Mouse (Mus musculus): Measurements from ENCODE around the gene Tmem107. TPM values are rescaled to one million over a fixed set of nuclear protein-coding genes. Genes with fewer than 3 reads are reported as not detected.

The Tmem107 gene
- total and polyA plus RNA-seq, 2 experiments from 2014 or later = 41.7 to 45.6 TPM

- no peak for TF ChIP-seq CTCF (IDR thresholded peaks at IDR 0.05; ENCODE audit: low read depth)
- H3K4me3 ChIP-seq (ENCODE audit: low read depth, low read length) = no peak overlapping the region
- no peaks in the 10 kb centered on the region for H3K4me1 ChIP-seq (ENCODE audit: insufficient read depth)
- WGBS = 88% methylated on average over 7 of the region's 7 CpGs
- H3K27ac ChIP-seq (ENCODE audit: low read depth, low read length) = no peak overlapping the region
- ATAC-seq = no peak
- H3K4me2 ChIP-seq (ENCODE audit: low read depth) = no peak overlapping the region
- DNase-seq = no peak
- H3K9me3 ChIP-seq (ENCODE audit: low read length) = no peaks in the 10 kb centered on the region
- H3K36me3 ChIP-seq (ENCODE audit: insufficient read depth) = no peaks in the 10 kb centered on the region
- no peak overlapping the region for H3K9ac ChIP-seq
- no peaks in the 10 kb centered on the region for H3K27me3 ChIP-seq (ENCODE audit: insufficient read depth, low read length)
These were observed 11.0 kb downstream of the Tmem107 start for GRCm38 (mm10) chr11:69081613-69082012.

GRCm38 (mm10) chr11:69085608-69086007 is 15.0 kb downstream of the Tmem107 start:
- WGBS = 71% methylated on average over 6 of the region's 6 CpGs
- Histone ChIP-seq H3K4me1 (ENCODE audit: insufficient read depth) (peaks cover 14% of the 10 kb centered on the region), H3K36me3 (ENCODE audit: insufficient read depth) (no peaks in the 10 kb centered on the region; the same call in 1 of the 2 replicates), H3K27me3 (ENCODE audit: insufficient read depth, low read length) (no peaks in the 10 kb centered on the region), H3K9me3 (ENCODE audit: low read length) (no peaks in the 10 kb centered on the region), H3K27ac (ENCODE audit: low read depth, low read length) (no peak overlapping the region), H3K4me2 (ENCODE audit: low read depth) (no peak overlapping the region), H3K4me3 (ENCODE audit: low read depth, low read length) (no peak overlapping the region), H3K9ac (no peak overlapping the region)
- TF ChIP-seq CTCF (IDR thresholded peaks at IDR 0.05; ENCODE audit: low read depth) = no peak
- no peak for DNase-seq
- no peak for ATAC-seq

GRCm38 (mm10) chr11:69086390-69086789 is 15.8 kb downstream of the Tmem107 start:
- Histone ChIP-seq H3K36me3 (ENCODE audit: insufficient read depth) (peaks cover 7% of the 10 kb centered on the region), H3K9ac (no peak overlapping the region), H3K27ac (ENCODE audit: low read depth, low read length) (no peak overlapping the region), H3K9me3 (ENCODE audit: low read length) (no peaks in the 10 kb centered on the region), H3K4me2 (ENCODE audit: low read depth) (no peak overlapping the region), H3K4me3 (ENCODE audit: low read depth, low read length) (no peak overlapping the region), H3K4me1 (ENCODE audit: insufficient read depth) (peaks cover 14% of the 10 kb centered on the region), H3K27me3 (ENCODE audit: insufficient read depth, low read length) (no peaks in the 10 kb centered on the region)
- ATAC-seq = no peak
- WGBS = 65% methylated on average over 6 of the region's 6 CpGs
- TF ChIP-seq CTCF (IDR thresholded peaks at IDR 0.05; ENCODE audit: low read depth) = no peak
- no peak for DNase-seq

- Histone ChIP-seq H3K27me3 (ENCODE audit: insufficient read depth, low read length) (no peaks in the 10 kb centered on the region), H3K4me2 (ENCODE audit: low read depth) (no peak overlapping the region), H3K27ac (ENCODE audit: low read depth, low read length) (no peak overlapping the region), H3K4me1 (ENCODE audit: insufficient read depth) (peaks cover 14% of the 10 kb centered on the region), H3K36me3 (ENCODE audit: insufficient read depth) (peaks cover 14% of the 10 kb centered on the region), H3K9me3 (ENCODE audit: low read length) (no peaks in the 10 kb centered on the region), H3K9ac (peak overlapping the region; percentile 14; the same call in 1 of the 2 replicates), H3K4me3 (ENCODE audit: low read depth, low read length) (no peak overlapping the region)
- 49% methylated on average over 4 of the region's 4 CpGs for WGBS
- DNase-seq (no peak), ATAC-seq (no peak)
- no peak for TF ChIP-seq CTCF (IDR thresholded peaks at IDR 0.05; ENCODE audit: low read depth)
These were observed 16.5 kb downstream of the Tmem107 start for GRCm38 (mm10) chr11:69087082-69087481.

- ATAC-seq (no peak), DNase-seq (no peak)
- 78% methylated on average over 2 of the region's 2 CpGs for WGBS
- H3K27ac ChIP-seq (ENCODE audit: low read depth, low read length) = peak overlapping the region; percentile 97
- H3K9me3 ChIP-seq (ENCODE audit: low read length) = no peaks in the 10 kb centered on the region
- H3K27me3 ChIP-seq (ENCODE audit: insufficient read depth, low read length) = no peaks in the 10 kb centered on the region
- peaks cover 16% of the 10 kb centered on the region for H3K36me3 ChIP-seq (ENCODE audit: insufficient read depth)
- H3K4me2 ChIP-seq (ENCODE audit: low read depth) = peak overlapping the region; percentile 91
- H3K9ac ChIP-seq = peak overlapping the region; percentile 100
- no peak overlapping the region for H3K4me3 ChIP-seq (ENCODE audit: low read depth, low read length)
- H3K4me1 ChIP-seq (ENCODE audit: insufficient read depth) = peaks cover 14% of the 10 kb centered on the region
- TF ChIP-seq CTCF (IDR thresholded peaks at IDR 0.05; ENCODE audit: low read depth) = no peak
These were observed 17.0 kb downstream of the Tmem107 start for GRCm38 (mm10) chr11:69087597-69087996.

GRCm38 (mm10) chr11:69088103-69088855 is 17.7 kb downstream of the Tmem107 start, which contains the start of gene Vamp2:
Vamp2 (plus strand) TSS chr11:69088490.
- Histone ChIP-seq H3K27me3 (ENCODE audit: insufficient read depth, low read length) (no peaks in the 10 kb centered on the region), H3K4me3 (ENCODE audit: low read depth, low read length) (peak within 1 kb of the TSS; percentile 99), H3K9ac (peak within 1 kb of the TSS; percentile 100), H3K4me1 (ENCODE audit: insufficient read depth) (peaks cover 14% of the 10 kb centered on the region), H3K36me3 (ENCODE audit: insufficient read depth) (peaks cover 19% of the 10 kb centered on the region), H3K4me2 (ENCODE audit: low read depth) (peak within 1 kb of the TSS; percentile 91), H3K9me3 (ENCODE audit: low read length) (no peaks in the 10 kb centered on the region), H3K27ac (ENCODE audit: low read depth, low read length) (peak within 1 kb of the TSS; percentile 97)
- ATAC-seq (peak; percentile 94), DNase-seq (peak; percentile 95)
- peak; percentile 4; the same call in 1 of the 2 replicates for TF ChIP-seq CTCF (IDR thresholded peaks at IDR 0.05; ENCODE audit: low read depth)
- under 1% methylated on average over 50 of the region's 67 CpGs for WGBS

- H3K27me3 ChIP-seq (ENCODE audit: insufficient read depth, low read length) = no peaks in the 10 kb centered on the region
- H3K9ac ChIP-seq = peak overlapping the region; percentile 100
- no peak for DNase-seq
- no peaks in the 10 kb centered on the region for H3K9me3 ChIP-seq (ENCODE audit: low read length)
- WGBS = 11% methylated on average over 25 of the region's 25 CpGs
- H3K36me3 ChIP-seq (ENCODE audit: insufficient read depth) = peaks cover 19% of the 10 kb centered on the region
- H3K27ac ChIP-seq (ENCODE audit: low read depth, low read length) = peak overlapping the region; percentile 97
- H3K4me2 ChIP-seq (ENCODE audit: low read depth) = peak overlapping the region; percentile 91
- H3K4me1 ChIP-seq (ENCODE audit: insufficient read depth) = peaks cover 14% of the 10 kb centered on the region
- peak overlapping the region; percentile 99 for H3K4me3 ChIP-seq (ENCODE audit: low read depth, low read length)
- peak; percentile 11; the same call in 1 of the 2 replicates for ATAC-seq
- no peak for TF ChIP-seq CTCF (IDR thresholded peaks at IDR 0.05; ENCODE audit: low read depth)
These were observed 18.4 kb downstream of the Tmem107 start for GRCm38 (mm10) chr11:69088856-69089615.
